Mouse (Mus musculus) forebrain, embryonic 12.5 days (tissue): Measurements from ENCODE around the gene Usp2. TPM values are rescaled to one million over a fixed set of nuclear protein-coding genes. Genes with fewer than 3 reads are reported as not detected.

Experiments
- ATAC-seq: fragments of 200-750 bp; cut with Nextera tagmentation; 2 replicates; pipeline ENCODE4 v1.8.0; 2017; ENCODE audit warnings: moderate TSS enrichment; ENCODE audit not compliant: low FRiP score
- H3K27ac ChIP-seq: fragments of 300-500 bp; sonication (generic); 2 replicates; pipeline ENCODE4 v1.5.1; 2016; ENCODE audit warnings: mild to moderate bottlenecking
- H3K27me3 ChIP-seq: fragments of 300-500 bp; sonication (generic); 2 replicates; pipeline ENCODE4 v1.6.1; 2016; ENCODE audit warnings: mild to moderate bottlenecking
- H3K36me3 ChIP-seq: fragments of 300-500 bp; sonication (generic); replicated peaks from 2 replicates; pipeline ENCODE4 v1.6.1; 2016; ENCODE audit warnings: mild to moderate bottlenecking
- H3K4me1 ChIP-seq: fragments of 300-500 bp; sonication (generic); 2 replicates; pipeline ENCODE4 v1.6.1; 2016
- H3K4me2 ChIP-seq: fragments of 300-500 bp; sonication (generic); 2 replicates; pipeline ENCODE4 v1.6.1; 2016; ENCODE audit warnings: mild to moderate bottlenecking, moderate library complexity
- H3K4me3 ChIP-seq: fragments of 300-500 bp; sonication (generic); replicated peaks from 2 replicates; pipeline ENCODE4 v1.5.1; 2016; ENCODE audit warnings: mild to moderate bottlenecking
- H3K9ac ChIP-seq: fragments of 300-500 bp; sonication (generic); 2 replicates; pipeline ENCODE4 v1.6.1; 2016; ENCODE audit warnings: mild to moderate bottlenecking
- H3K9me3 ChIP-seq: fragments of 300-500 bp; sonication (generic); 2 replicates; pipeline ENCODE4 v1.6.1; 2016
- WGBS: fragments of 180-500 bp; shearing (Covaris S2); methylation state at CpG from one replicate; pipeline ENCODE4 v1.1.7; 2016; 5-methylcytosine and 5-hydroxymethylcytosine counted together
- polyA plus RNA-seq: library from polyadenylated mRNA; unstranded; fragments of >200 nt; fragmentation: Nextera tagmentation; extraction: Ambion mirVana; gene quantifications from 2 replicates; pipeline ENCODE4 v1.2.1, GENCODE M21; 2016

The Usp2 gene
- polyA plus RNA-seq, 1 experiment from 2014 or later, result 10.2 TPM

DNA sequence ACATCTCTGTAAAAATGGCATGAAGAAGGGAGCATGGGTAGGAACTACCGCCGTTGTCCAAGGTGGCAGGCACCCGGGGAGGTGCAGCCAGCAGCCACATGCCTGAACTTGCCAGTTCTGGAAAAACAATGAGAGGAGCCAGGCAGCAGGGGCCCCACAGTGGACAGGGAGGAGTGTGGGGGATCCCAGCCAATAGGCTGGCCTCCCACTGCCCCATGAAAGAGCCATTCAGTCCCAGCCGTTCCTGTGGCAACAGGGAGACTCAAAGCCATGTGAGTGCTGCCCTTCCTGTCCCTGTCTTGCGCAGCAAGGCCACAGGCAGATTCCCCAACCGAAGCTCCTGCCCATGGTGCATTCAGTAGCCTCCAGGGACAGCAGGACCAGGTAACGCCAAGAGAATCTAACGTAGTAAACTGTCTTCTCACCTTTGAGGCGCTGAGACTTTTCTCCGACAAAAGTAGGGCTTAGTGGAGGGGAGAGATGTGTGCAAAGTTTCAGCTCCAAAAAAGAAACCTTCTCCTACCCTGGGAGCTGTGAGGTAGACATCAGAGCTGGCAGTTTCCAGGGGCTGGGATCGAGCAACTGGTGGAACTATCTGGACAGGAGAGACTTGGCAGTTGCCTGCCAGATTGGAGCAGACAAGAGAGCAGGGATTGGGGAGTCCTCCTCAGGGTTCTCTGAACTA is 5.2 kb downstream of the Usp2 start:
- H3K27ac ChIP-seq, result peak overlapping the region; percentile 80
- H3K36me3 ChIP-seq, result no peaks in the 10 kb centered on the region
- H3K4me1 ChIP-seq, result peaks cover 57% of the 10 kb centered on the region
- no peaks in the 10 kb centered on the region for H3K9me3 ChIP-seq
- 15% methylated on average over 11 of the region's 11 CpGs for WGBS
- no peak overlapping the region for H3K4me3 ChIP-seq
- ATAC-seq, result peak; percentile 84
- H3K27me3 ChIP-seq, result peaks cover 16% of the 10 kb centered on the region
- peak overlapping the region; percentile 33 for H3K4me2 ChIP-seq
- peak overlapping the region; percentile 40; the same call in 1 of the 2 replicates for H3K9ac ChIP-seq

DNA sequence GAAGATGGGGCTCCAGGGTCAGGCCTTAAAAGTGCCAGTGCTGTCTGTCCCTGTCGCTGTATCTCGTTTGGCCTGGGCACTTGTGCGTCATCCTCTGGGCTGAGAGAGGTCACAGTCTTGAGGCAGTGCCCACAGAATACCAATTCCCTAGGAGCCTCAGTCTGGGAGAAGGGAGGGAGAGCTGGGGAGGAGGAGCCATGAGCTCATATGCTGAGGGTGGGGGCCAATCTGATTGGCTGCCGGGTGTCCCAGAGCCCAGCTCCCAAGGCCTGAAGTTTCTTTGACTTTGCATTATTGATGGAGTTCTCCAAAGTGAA is 5.7 kb downstream of the Usp2 start:
- Histone ChIP-seq H3K9me3 (no peaks in the 10 kb centered on the region), H3K36me3 (no peaks in the 10 kb centered on the region), H3K27me3 (peaks cover 16% of the 10 kb centered on the region), H3K4me2 (peak overlapping the region; percentile 33), H3K4me3 (no peak overlapping the region), H3K4me1 (peaks cover 53% of the 10 kb centered on the region), H3K9ac (peak overlapping the region; percentile 40; the same call in 1 of the 2 replicates), H3K27ac (peak overlapping the region; percentile 80)
- 16% methylated on average over 4 of the region's 4 CpGs for WGBS
- peak; percentile 69 for ATAC-seq

DNA sequence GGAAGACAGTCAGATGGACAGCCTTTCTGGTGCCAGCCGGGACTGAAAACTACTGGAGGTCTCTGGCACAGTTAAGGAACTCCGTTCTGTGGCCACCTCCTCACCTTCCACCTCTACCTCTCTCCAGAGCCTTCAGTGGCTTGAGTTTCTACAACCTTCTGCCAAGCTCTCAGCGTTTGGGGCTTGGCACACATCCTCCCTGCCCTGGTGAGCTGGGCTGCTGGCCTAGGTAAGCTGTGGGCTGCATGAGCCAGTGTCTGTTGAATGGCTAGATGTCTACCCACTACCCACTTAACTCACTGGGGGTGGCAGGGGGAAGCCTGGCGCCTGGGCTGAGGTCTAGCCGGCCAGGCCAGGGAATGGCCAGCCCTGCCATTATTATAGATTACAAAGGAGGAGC is 6.3 kb downstream of the Usp2 start:
- H3K36me3 ChIP-seq, result no peaks in the 10 kb centered on the region
- H3K27me3 ChIP-seq, result peaks cover 16% of the 10 kb centered on the region
- H3K9ac ChIP-seq, result no peak overlapping the region
- no peak for ATAC-seq
- 50% methylated on average over 5 of the region's 5 CpGs for WGBS
- no peak overlapping the region for H3K4me3 ChIP-seq
- peak overlapping the region; percentile 63 for H3K27ac ChIP-seq
- H3K9me3 ChIP-seq, result no peaks in the 10 kb centered on the region
- peaks cover 49% of the 10 kb centered on the region for H3K4me1 ChIP-seq
- peak overlapping the region; percentile 33; the same call in 1 of the 2 replicates for H3K4me2 ChIP-seq

DNA sequence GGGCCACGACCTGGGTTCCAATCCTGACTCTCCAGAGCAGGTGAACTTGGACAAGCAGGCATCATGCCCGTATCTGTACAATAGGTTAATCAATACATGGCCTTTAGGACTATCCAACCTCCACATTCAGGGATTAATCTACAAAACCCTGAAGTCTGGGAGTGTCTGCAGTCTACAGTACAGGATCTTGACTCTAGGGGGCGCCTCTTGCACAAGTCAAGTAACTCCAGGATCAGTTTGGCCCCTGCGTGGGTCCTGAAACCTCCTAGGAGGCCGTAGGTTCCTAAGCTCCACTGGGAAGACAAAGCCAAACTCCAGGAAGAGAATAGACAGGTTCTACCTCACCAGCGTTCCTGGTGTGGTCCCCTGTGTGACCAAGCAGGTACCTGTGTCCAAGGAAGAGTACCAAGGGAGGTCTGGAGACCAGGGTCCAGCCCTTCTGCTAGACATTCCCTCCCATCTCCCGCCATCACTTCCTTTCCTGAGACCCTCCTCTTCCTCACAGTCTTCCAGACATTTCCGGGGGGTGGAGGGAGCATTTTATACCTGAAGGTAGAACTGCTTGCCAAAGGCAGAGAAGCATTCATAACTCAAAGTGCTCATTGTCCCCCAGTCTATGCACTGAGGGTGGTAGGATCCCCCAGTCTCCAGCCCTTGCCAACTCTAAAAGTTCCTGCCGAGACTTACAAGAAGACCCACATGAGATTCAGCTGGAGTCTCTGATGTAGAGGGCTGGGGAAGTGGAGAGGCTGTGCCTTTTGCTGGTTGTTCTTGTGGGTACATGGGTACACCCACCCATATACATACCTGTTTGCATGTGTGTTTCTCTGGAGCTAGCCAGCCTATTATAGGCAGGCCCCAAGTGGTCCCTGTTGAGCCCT is 7.8 kb downstream of the Usp2 start:
- H3K27me3 ChIP-seq, result peaks cover 17% of the 10 kb centered on the region
- peaks cover 62% of the 10 kb centered on the region for H3K4me1 ChIP-seq

DNA sequence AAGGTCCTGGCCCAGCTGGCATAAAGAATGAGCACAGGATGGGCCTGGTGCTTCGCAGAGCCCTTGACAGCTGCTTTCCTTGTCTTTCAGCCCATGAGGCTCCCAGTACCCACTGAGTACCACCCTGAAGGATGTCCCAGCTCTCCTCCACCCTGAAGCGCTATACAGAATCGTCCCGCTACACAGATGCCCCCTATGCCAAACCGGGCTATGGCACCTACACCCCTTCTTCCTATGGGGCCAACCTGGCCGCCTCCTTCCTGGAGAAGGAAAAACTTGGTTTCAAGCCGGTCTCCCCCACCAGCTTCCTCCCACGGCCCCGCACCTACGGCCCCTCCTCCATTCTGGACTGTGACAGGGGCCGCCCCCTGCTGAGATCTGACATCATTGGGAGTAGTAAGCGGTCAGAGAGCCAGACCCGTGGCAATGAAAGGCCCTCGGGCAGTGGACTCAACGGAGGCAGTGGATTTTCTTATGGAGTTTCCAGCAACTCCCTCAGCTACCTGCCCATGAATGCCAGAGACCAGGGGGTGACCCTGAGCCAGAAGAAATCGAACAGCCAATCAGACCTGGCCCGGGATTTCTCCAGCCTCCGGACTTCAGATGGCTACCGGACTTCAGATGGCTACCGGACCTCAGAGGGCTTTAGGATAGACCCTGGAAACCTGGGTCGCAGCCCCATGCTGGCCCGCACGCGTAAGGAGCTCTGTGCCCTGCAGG is 8.6 kb downstream of the Usp2 start:
- ATAC-seq, result no peak
- Histone ChIP-seq H3K9ac (no peak overlapping the region), H3K4me3 (no peak overlapping the region), H3K36me3 (no peaks in the 10 kb centered on the region), H3K9me3 (no peaks in the 10 kb centered on the region), H3K4me1 (peaks cover 56% of the 10 kb centered on the region), H3K4me2 (no peak overlapping the region), H3K27me3 (peaks cover 16% of the 10 kb centered on the region), H3K27ac (no peak overlapping the region)
- WGBS, result 73% methylated on average over 24 of the region's 24 CpGs

More for the DNA sequence above, 7.8 kb downstream of the Usp2 start:
- Histone ChIP-seq H3K9ac (no peak overlapping the region), H3K36me3 (no peaks in the 10 kb centered on the region), H3K4me3 (no peak overlapping the region), H3K9me3 (no peaks in the 10 kb centered on the region), H3K27ac (no peak overlapping the region), H3K4me2 (no peak overlapping the region)
- 61% methylated on average over 9 of the region's 9 CpGs for WGBS
- no peak for ATAC-seq

DNA sequence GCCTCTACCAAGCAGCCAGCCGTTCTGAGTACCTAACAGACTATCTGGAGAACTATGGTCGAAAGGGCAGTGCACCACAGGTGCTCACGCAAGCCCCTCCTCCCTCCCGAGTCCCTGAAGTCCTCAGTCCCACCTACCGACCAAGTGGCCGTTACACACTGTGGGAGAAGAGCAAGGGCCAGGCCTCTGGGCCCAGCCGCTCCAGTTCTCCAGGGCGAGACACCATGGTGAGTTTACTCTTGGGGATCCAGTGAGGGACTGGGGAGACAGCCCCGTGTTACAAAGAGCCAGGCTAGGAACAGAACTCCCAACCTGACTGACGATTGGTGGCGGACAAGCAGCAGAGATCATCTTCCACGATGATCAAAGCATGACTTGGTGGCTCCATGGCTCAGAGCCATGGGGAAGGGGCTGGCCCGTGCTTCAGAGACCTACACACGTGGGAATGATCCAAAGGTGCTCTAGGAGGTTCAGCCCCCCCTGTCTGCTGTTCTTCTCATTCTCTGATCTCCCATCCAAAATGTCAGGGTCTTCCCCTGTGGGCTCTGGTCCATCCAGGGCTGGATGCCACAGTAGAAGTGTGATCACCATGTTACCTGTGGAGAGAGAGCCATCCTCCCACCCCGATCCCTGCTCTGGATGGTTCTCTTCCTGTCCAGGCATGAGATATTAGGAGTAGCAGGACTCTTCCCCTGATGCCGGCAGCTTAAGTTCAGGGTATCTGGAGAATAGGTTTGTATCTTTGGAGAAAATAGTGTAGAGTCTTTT is 9.4 kb downstream of the Usp2 start:
- Histone ChIP-seq H3K4me3 (no peak overlapping the region), H3K9ac (no peak overlapping the region), H3K9me3 (no peaks in the 10 kb centered on the region), H3K4me1 (peaks cover 53% of the 10 kb centered on the region), H3K4me2 (no peak overlapping the region), H3K27ac (no peak overlapping the region), H3K27me3 (peaks cover 14% of the 10 kb centered on the region), H3K36me3 (no peaks in the 10 kb centered on the region)
- 65% methylated on average over 16 of the region's 16 CpGs for WGBS
- no peak for ATAC-seq

DNA sequence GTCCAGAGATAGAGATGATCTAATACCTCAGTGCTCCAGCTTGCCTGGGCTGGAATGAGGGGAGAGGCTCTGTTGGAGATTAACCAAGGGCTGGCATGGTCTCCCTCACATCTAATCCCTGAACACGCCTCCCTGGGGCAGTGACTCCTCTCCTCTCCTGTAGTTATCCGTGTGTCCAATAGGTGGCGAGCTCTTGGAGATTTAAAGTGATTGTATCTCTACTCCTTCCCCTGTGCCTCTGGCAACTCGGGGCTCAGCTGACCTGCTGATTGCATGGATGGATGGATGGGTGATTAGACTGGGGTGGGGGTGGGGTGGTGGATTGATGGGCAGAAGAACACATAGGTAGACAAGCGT is 9.9 kb downstream of the Usp2 start:
- H3K36me3 ChIP-seq, result no peaks in the 10 kb centered on the region
- H3K27ac ChIP-seq, result no peak overlapping the region
- H3K4me3 ChIP-seq, result no peak overlapping the region
- H3K27me3 ChIP-seq, result peaks cover 14% of the 10 kb centered on the region
- no peak overlapping the region for H3K4me2 ChIP-seq
- H3K9me3 ChIP-seq, result no peaks in the 10 kb centered on the region
- no peak overlapping the region for H3K9ac ChIP-seq
- ATAC-seq, result no peak
- H3K4me1 ChIP-seq, result peaks cover 52% of the 10 kb centered on the region
- 14% methylated on average over 5 of the region's 5 CpGs for WGBS

DNA sequence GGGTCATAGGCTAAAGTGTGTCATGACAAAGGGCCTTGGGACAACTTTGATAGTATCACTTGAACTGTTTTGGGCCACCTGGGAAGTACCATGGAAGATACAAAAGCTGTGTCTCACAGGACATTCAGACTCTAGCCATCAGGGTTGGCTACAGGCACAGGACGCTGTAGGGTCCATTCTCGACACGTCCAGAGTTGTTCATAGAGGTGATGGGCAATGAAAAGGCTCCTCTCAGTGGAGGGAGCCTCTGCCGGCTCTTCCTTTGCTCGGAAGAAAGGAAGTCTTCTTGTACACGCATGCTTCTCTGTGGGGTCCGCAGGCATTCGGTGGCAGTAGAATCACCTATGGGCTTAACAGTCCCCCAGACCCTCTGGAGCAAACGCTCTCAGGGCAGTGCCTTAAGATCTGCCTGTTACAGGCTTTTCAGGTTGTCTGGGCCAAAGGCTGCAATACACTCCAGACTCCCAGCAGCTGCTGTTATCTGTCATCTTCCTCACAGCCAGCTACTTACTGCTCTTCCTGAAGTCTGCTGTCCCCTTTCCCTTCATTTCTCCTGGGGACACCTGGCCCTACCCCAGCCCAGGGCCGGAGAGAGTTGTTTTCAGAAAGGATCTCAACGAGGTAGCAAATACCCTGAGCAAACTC is 10.6 kb downstream of the Usp2 start:
- H3K4me2 ChIP-seq, result no peak overlapping the region
- peaks cover 45% of the 10 kb centered on the region for H3K4me1 ChIP-seq
- no peak overlapping the region for H3K27ac ChIP-seq
- no peak overlapping the region for H3K4me3 ChIP-seq
- no peak overlapping the region for H3K9ac ChIP-seq
- no peaks in the 10 kb centered on the region for H3K9me3 ChIP-seq
- H3K27me3 ChIP-seq, result peaks cover 21% of the 10 kb centered on the region
- 84% methylated on average over 11 of the region's 11 CpGs for WGBS
- no peak for ATAC-seq
- H3K36me3 ChIP-seq, result no peaks in the 10 kb centered on the region

DNA sequence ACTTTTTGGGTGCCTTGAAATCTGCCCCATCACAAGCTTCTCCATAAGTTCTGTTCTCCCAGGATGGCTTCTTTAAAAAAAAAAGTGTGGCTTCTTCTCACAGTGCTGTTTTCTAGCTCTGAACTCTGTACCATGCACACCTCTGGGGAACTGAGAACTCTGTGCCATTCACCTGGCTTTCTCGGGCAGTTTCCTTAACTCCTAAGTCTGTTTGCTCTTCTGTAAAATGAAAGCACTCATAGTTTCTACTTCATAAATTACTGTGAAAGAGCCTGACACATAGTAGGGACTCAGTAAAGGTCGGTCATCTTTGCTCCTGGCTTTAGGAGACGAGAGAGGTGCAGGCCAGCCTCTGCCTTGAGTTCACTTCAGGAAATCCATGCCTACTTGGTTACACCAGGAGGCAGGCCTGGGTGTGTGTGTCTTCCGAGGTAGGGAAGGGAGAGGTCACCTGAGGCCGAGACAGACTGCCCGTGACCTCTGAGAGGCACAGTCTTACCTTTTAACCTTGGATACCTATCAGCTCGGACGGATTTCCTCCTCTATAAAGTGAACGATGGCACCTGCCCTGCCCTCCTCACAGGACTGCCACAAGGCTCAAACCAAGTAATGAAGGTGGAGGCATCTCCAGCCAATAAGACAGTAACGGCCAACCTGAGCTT is 11.4 kb downstream of the Usp2 start:
- Histone ChIP-seq H3K27me3 (peaks cover 30% of the 10 kb centered on the region), H3K9ac (0 out of 2 replicates have a peak overlapping the region, but pooled peaks have one; percentile 7), H3K4me1 (peaks cover 37% of the 10 kb centered on the region), H3K36me3 (no peaks in the 10 kb centered on the region), H3K9me3 (no peaks in the 10 kb centered on the region), H3K4me3 (no peak overlapping the region), H3K27ac (peak overlapping the region; percentile 56; the same call in 1 of the 2 replicates), H3K4me2 (no peak overlapping the region)
- 83% methylated on average over 10 of the region's 10 CpGs for WGBS
- ATAC-seq, result no peak

DNA sequence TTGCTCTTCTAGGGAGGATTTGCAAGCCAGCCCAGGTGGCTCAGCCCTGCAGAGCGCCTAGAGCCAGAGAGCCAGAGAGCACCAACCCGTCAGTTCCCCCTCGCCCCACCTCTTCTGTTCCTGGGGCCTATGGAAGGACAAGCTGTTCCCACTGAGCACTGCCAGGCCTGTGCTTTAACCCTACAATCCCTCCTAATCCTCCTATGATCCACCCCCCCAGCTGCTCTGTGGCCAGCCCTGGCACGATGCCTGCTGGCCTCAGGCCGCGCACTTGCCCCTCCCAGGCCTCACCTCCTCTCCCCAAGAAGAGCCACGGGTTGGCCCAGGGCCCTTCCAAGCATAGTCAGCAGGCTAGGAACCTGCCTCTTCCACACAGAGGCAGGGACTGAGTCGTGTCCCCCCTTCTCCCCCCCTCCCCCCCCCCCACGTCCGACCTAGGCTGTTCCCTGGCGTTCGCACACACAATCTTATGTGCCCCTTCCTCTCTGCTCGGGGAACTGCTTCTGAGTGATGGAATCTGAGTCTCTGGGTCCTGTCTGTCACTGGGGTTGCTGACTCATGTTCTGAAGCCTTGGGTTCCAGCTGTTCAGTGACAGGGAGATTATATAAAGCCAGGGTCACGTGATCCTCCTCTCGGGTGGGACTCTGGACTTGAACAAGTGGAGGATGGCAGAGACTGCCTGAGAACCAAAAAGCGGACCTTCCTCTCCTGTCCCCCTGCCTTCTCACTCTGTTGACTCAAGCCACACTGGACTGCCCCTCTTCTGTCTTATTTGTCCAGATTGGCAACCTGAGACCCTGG is 12.3 kb downstream of the Usp2 start:
- no peaks in the 10 kb centered on the region for H3K36me3 ChIP-seq
- 40% methylated on average over 12 of the region's 16 CpGs for WGBS
- no peak overlapping the region for H3K4me3 ChIP-seq
- peaks cover 38% of the 10 kb centered on the region for H3K27me3 ChIP-seq
- no peak overlapping the region for H3K4me2 ChIP-seq
- ATAC-seq, result peak; percentile 54; the same call in 1 of the 2 replicates
- peak overlapping the region; percentile 56 for H3K27ac ChIP-seq
- 0 out of 2 replicates have a peak overlapping the region, but pooled peaks have one; percentile 7 for H3K9ac ChIP-seq
- H3K9me3 ChIP-seq, result no peaks in the 10 kb centered on the region
- H3K4me1 ChIP-seq, result peaks cover 41% of the 10 kb centered on the region
